Mouse (Mus musculus): Measurements from ENCODE around the gene Sobp. TPM values are rescaled to one million over a fixed set of nuclear protein-coding genes. Genes with fewer than 3 reads are reported as not detected.
A peak's percentile ranks its signal among the peaks of the same experiment; 100 is the strongest.

Gene Sobp
- polyA plus RNA-seq (2015; fragmentation: Nextera tagmentation; extraction: Ambion mirVana), result 3.5 and 3.7 TPM in 2 replicates

DNA sequence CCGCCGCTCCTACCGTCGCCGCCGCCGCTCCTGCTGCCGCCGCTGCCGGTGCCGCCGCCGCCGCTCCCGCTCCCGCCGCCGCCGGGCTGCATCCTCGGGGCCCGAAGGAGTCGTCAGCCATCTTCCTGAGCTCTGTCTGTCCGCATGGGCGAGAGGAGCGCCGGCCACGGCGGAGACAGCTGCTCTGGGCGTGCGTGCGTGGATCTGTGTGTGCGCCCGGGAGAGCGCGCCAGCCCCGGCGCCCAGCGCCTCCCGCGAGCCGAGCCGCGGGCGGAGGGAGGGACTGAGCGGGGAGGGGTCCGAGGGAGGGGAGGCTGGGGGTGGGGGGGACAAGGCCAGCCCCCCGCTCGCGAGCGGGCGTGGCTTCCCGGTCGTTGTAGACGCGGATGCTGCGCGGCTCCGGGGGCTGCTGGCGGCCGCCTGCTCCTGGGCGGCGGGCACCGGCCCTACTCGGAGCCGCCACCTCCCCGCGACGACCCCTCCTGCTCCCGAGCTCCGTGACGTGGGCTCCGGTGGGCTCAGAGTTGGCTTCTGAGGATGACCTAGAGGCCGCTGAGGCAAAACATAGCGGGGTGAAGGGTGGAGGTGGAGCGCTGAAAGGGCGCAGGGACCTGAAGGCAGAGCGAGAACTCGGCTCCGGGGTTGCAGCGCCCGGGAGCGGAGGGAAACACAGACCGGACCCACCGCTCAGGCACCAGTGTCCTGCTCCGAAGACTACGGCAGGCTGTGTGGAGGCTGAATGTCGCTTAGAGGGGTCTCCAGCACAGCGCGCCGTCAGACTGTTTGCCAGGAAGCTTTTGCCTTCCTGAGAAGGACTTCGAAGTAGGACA lies at the start of gene Sobp, which contains the start of gene 9030612E09Rik:
Sobp (minus strand) TSS at position 205 of the 830 bp plus-strand sequence.
9030612E09Rik (plus strand) TSS at position 379 of the 830 bp plus-strand sequence.
- no peaks in the 10 kb centered on the region for H3K36me3 ChIP-seq
- peak within 1 kb of the TSS; percentile 85 for H3K4me2 ChIP-seq (replicated peaks)
- WGBS, result under 1% methylated on average over 82 of the region's 91 CpGs
- peak within 1 kb of the TSS; percentile 76 for H3K4me3 ChIP-seq (replicated peaks)
- H3K27me3 ChIP-seq, result peaks cover 20% of the 10 kb centered on the region; the same call in 1 of the 2 replicates
- H3K9ac ChIP-seq, result peak within 1 kb of the TSS; percentile 66
- H3K27ac ChIP-seq (replicated peaks), result peak within 1 kb of the TSS; percentile 88
- H3K4me1 ChIP-seq, result peaks cover 24% of the 10 kb centered on the region
- H3K9me3 ChIP-seq (replicated peaks), result no peaks in the 10 kb centered on the region
- peak; percentile 79 for ATAC-seq (ENCODE audit: insufficient number of reproducible peaks, low FRiP score, low TSS enrichment, low read depth)

DNA sequence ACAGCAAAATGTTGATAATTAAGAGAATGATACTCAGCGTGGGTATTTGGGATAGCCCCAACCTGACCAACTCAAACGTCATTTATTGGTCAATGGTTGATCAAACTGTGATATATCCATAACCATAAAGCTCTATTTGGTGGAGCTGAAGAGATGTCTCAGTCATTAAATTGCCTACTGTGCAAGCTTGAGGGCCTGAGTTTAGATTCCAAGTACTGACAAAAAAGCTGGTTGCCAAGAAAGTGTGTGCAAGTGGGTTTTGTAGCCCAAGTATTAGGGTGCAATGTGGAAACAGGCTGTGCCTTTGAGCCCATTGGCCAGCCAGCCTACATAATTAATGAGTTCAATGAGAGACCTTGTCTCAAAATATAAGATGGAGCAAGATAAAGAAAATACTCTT lies 49.1 kb upstream of the Sobp start:
- H3K27me3 ChIP-seq, result no peaks in the 10 kb centered on the region
- no peaks in the 10 kb centered on the region for H3K36me3 ChIP-seq
- H3K27ac ChIP-seq (replicated peaks), result no peak overlapping the region
- H3K4me2 ChIP-seq (replicated peaks), result no peak overlapping the region
- no peaks in the 10 kb centered on the region for H3K9me3 ChIP-seq (replicated peaks)
- no peak overlapping the region for H3K4me3 ChIP-seq (replicated peaks)
- no peak overlapping the region for H3K9ac ChIP-seq
- no peak for ATAC-seq (ENCODE audit: insufficient number of reproducible peaks, low FRiP score, low TSS enrichment, low read depth)
- peaks cover 12% of the 10 kb centered on the region for H3K4me1 ChIP-seq
- WGBS, result 94% methylated on average over 2 of the region's 2 CpGs

DNA sequence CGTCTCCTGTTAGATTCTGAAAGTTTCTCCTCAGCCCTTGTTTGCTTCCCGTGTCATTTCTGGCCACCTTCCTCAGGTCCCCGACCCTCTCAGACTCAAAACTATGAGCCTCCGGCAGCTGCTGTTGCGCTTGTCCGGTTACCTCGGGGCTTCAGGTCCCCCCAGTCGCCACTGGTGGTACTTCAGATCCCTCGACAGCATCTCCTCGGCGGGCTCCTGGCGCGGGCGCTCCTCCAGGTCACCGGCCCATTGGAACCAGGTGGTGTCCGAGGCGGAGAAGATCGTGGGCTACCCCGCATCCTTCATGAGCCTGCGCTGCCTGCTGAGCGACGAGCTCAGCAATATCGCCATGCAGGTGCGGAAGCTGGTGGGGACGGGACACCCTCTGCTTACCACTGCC lies 47.3 kb upstream of the Sobp start:
- under 1% methylated on average over 25 of the region's 25 CpGs for WGBS
- Histone ChIP-seq H3K9me3 (replicated peaks) (no peaks in the 10 kb centered on the region), H3K36me3 (no peaks in the 10 kb centered on the region), H3K9ac (peak overlapping the region; percentile 63), H3K27ac (replicated peaks) (peak overlapping the region; percentile 91), H3K4me2 (replicated peaks) (peak overlapping the region; percentile 91), H3K27me3 (no peaks in the 10 kb centered on the region), H3K4me1 (peaks cover 11% of the 10 kb centered on the region), H3K4me3 (replicated peaks) (peak overlapping the region; percentile 89)
- ATAC-seq (ENCODE audit: insufficient number of reproducible peaks, low FRiP score, low TSS enrichment, low read depth), result peak; percentile 49

DNA sequence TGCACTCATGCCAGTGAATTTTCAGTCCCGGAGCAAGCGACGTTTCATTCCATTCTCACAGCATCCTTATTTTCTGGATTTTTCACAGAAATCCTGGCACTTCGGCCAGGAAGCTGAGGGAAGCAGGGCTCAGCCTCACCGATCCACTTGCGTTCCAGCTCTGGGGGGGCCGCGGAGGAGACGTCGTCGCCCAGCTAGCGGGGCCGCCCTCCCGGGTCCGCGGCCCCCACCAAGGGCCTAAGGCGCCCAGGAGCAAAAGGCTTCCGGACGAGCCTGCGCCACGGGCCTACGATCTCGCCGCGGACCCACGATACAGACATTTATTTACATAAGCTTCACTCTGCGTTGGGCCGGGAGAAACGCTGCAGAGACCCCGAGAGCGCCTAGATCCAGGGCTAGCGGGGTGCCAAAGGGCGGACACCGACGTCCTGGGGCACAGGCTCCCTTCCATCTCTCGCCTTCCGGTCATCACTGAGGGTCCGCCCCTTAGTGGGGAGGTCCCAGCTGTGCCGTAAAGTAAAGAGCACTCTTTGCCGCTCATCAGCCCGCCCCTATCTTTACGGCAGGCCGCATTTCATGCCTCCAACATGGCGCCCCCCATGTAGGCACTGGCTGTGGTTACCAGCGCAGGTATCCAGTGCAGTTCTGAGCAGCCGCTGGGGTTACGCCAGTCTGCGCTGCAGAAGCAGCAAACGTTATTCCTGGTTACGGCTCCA lies 46.7 kb upstream of the Sobp start, which contains the start of gene Pdss2:
Pdss2 (plus strand) TSS at position 577 of the 716 bp plus-strand sequence.
- peak within 1 kb of the TSS; percentile 91 for H3K27ac ChIP-seq (replicated peaks)
- under 1% methylated on average over 50 of the region's 50 CpGs for WGBS
- H3K27me3 ChIP-seq, result no peaks in the 10 kb centered on the region
- peak within 1 kb of the TSS; percentile 88 for H3K9ac ChIP-seq
- peak within 1 kb of the TSS; percentile 91 for H3K4me2 ChIP-seq (replicated peaks)
- H3K4me3 ChIP-seq (replicated peaks), result peak within 1 kb of the TSS; percentile 89
- peaks cover 10% of the 10 kb centered on the region for H3K4me1 ChIP-seq
- ATAC-seq (ENCODE audit: insufficient number of reproducible peaks, low FRiP score, low TSS enrichment, low read depth), result peak; percentile 96
- H3K9me3 ChIP-seq (replicated peaks), result no peaks in the 10 kb centered on the region
- no peaks in the 10 kb centered on the region for H3K36me3 ChIP-seq

DNA sequence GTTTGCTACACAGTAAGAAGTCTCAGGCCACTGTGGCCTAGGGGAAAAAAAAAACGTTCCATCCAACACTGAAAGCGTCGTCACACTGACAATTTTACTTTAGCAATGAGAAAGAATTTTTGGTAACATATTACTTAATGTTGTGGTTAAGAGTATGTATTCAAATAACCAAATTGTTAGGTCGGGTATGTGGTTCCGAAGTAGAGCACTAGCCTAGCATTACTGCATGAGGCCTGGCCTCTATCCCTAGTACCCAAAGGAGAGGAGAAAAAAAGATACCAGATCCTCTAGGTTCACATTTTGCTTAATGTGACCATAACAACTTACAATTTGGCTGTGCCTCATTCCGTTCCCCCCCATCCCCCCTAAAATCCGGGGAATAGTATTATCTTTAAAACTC lies 46.1 kb upstream of the Sobp start:
- 10% methylated on average over 7 of the region's 7 CpGs for WGBS

DNA sequence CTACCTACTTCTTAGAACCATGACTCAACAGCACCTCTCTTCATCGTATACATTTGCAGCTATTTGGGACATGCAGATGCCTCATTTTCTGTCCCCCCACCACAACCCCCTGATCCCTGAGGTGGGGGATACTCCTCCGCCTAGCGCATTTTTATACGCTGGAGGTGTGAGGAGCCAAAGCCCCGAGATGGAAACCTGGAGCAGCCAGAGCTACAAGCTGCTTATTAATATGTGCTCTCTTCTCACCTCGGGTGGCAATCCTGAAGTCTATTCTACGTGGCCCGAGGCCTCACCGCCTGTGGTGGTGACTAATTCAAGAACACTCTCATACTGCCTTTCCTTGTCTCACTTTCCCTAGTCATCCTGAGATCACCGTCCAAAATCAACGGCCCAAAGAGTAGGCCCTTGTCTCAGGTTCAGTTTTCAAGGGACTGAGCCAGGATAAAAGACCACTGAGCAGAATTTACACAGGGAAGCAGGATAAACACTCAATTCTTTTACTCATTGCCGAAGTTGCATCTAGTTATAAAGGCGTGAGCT lies 43.1 kb upstream of the Sobp start:
- H3K4me2 ChIP-seq (replicated peaks), result no peak overlapping the region
- no peak overlapping the region for H3K27ac ChIP-seq (replicated peaks)
- H3K9ac ChIP-seq, result no peak overlapping the region
- 92% methylated on average over 13 of the region's 13 CpGs for WGBS
- no peak for ATAC-seq (ENCODE audit: insufficient number of reproducible peaks, low FRiP score, low TSS enrichment, low read depth)
- peaks cover 10% of the 10 kb centered on the region for H3K4me1 ChIP-seq
- H3K9me3 ChIP-seq (replicated peaks), result no peaks in the 10 kb centered on the region
- H3K4me3 ChIP-seq (replicated peaks), result no peak overlapping the region
- no peaks in the 10 kb centered on the region for H3K36me3 ChIP-seq
- no peaks in the 10 kb centered on the region for H3K27me3 ChIP-seq

More for the DNA sequence above, 46.1 kb upstream of the Sobp start:
- Histone ChIP-seq H3K36me3 (no peaks in the 10 kb centered on the region), H3K9ac (peak overlapping the region; percentile 88), H3K9me3 (replicated peaks) (no peaks in the 10 kb centered on the region), H3K27me3 (no peaks in the 10 kb centered on the region), H3K4me1 (peaks cover 10% of the 10 kb centered on the region), H3K4me2 (replicated peaks) (peak overlapping the region; percentile 57), H3K27ac (replicated peaks) (peak overlapping the region; percentile 91), H3K4me3 (replicated peaks) (peak overlapping the region; percentile 89)
- no peak for ATAC-seq (ENCODE audit: insufficient number of reproducible peaks, low FRiP score, low TSS enrichment, low read depth)

DNA sequence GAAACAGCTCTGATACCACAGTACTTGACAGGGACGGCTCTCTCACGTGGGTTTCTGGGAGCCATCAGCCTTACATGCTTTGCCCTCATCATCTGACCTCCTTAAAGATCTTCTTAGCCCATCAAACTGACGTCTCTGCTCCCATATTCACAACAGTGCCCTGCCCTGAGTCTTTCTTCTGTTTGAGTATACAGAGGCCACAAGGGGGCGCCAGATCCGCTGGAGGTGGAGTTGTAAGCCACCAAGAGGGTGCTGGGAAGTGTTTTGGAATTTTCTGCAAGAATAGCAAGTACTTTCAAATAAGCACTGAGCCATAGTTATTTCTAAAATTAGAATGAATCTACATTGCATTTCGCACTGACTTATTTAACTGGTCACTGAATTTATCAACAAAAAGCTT lies 37.5 kb upstream of the Sobp start:
- no peaks in the 10 kb centered on the region for H3K36me3 ChIP-seq
- peak overlapping the region; percentile 48; the same call in 1 of the 2 replicates for H3K27ac ChIP-seq (replicated peaks)
- H3K4me3 ChIP-seq (replicated peaks), result no peak overlapping the region
- no peak overlapping the region for H3K4me2 ChIP-seq (replicated peaks)
- H3K9ac ChIP-seq, result no peak overlapping the region
- no peaks in the 10 kb centered on the region for H3K9me3 ChIP-seq (replicated peaks)
- no peaks in the 10 kb centered on the region for H3K27me3 ChIP-seq
- ATAC-seq (ENCODE audit: insufficient number of reproducible peaks, low FRiP score, low TSS enrichment, low read depth), result no peak
- no peaks in the 10 kb centered on the region for H3K4me1 ChIP-seq
- 33% methylated on average over 6 of the region's 6 CpGs for WGBS

DNA sequence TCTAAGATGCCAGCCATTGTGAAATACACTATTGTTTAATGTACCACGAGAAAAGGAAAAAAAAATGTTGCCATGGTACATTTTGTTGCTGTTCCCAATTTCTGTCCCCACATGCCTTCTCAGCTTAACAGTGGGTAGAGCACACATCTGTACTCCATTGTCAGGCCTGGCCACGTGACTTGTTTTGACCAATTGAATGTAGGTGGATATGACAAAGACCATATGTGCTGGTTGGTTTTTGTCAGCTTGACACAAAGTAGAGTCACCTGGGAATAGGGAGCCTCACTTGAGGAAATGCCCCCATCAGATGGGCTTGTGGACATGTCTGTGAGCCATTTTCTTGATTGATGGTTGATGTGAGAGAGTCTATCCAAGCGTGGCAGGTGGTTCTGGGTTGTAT lies 29.5 kb upstream of the Sobp start:
- no peaks in the 10 kb centered on the region for H3K27me3 ChIP-seq
- 0 out of 2 replicates have a peak, but pooled peaks have one; percentile 51 for ATAC-seq (ENCODE audit: insufficient number of reproducible peaks, low FRiP score, low TSS enrichment, low read depth)
- H3K4me3 ChIP-seq (replicated peaks), result no peak overlapping the region
- H3K4me2 ChIP-seq (replicated peaks), result no peak overlapping the region
- no peaks in the 10 kb centered on the region for H3K9me3 ChIP-seq (replicated peaks)
- 60% methylated on average over 3 of the region's 3 CpGs for WGBS
- H3K9ac ChIP-seq, result no peak overlapping the region
- H3K36me3 ChIP-seq, result no peaks in the 10 kb centered on the region
- H3K4me1 ChIP-seq, result no peaks in the 10 kb centered on the region
- no peak overlapping the region for H3K27ac ChIP-seq (replicated peaks)

DNA sequence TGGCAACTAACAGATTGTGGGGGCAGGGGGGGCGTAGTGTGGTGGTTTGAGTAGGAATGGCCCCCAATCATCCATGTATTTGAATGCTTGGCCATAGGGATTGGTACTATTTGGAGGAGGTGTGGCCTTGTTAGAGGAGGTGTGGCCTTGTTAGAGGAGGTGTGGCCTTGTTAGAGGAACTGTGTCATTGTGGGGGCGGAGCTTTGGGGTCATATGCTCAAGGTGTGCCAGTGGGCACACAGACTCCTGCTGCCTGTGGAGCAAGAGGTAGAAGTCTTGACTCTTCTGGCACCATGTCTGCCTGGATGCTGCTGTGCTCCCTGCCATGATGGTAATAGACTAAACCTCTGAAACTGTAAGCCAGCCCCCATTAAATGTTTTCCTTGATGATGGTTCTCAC lies 25.9 kb upstream of the Sobp start:
- H3K4me2 ChIP-seq (replicated peaks), result no peak overlapping the region
- no peak for ATAC-seq (ENCODE audit: insufficient number of reproducible peaks, low FRiP score, low TSS enrichment, low read depth)
- H3K27ac ChIP-seq (replicated peaks), result no peak overlapping the region
- H3K27me3 ChIP-seq, result no peaks in the 10 kb centered on the region
- no peak overlapping the region for H3K4me3 ChIP-seq (replicated peaks)
- H3K9ac ChIP-seq, result no peak overlapping the region
- H3K36me3 ChIP-seq, result no peaks in the 10 kb centered on the region
- 87% methylated on average over 2 of the region's 2 CpGs for WGBS
- H3K9me3 ChIP-seq (replicated peaks), result no peaks in the 10 kb centered on the region
- no peaks in the 10 kb centered on the region for H3K4me1 ChIP-seq

DNA sequence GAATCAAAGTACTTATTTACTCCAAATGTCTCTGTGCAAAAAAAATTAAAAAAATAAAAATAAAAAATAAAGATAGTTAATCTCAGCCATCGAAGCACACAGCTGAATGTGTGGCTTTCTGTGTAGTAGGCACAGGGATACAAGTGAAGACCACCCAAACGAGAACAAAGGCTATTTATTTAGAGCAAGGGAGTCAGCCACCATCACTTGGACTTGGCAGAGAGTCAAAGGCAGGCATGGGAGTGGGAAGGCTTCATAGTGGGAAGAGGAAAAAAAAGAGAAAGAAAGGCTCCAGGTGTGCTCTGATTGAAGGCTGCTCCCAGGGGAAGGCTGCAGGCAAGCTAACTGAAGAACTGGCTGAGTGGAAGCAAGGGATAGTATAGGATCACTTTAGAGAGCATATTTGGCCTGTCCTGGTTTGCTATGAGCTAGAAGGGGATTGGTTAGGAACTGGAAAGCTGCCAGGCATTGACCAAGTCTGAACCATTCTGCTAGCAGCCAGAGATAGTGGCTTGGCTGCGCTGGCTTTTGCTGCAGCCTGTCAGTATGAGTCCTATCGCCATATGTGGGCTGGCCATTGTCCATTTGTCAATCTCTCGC lies 6.1 kb upstream of the Sobp start:
- Histone ChIP-seq H3K4me2 (replicated peaks) (no peak overlapping the region), H3K4me1 (peaks cover under 1% of the 10 kb centered on the region), H3K27me3 (peaks cover 14% of the 10 kb centered on the region; the same call in 1 of the 2 replicates), H3K4me3 (replicated peaks) (no peak overlapping the region), H3K36me3 (no peaks in the 10 kb centered on the region), H3K27ac (replicated peaks) (no peak overlapping the region), H3K9ac (no peak overlapping the region), H3K9me3 (replicated peaks) (no peaks in the 10 kb centered on the region)
- 60% methylated on average over 5 of the region's 5 CpGs for WGBS
- ATAC-seq (ENCODE audit: insufficient number of reproducible peaks, low FRiP score, low TSS enrichment, low read depth), result no peak

Data from embryonic facial prominence, embryonic 15.5 days (tissue).